Mouse (Mus musculus) kidney, postnatal 36 days (tissue): Measurements from ENCODE around the gene Qpct.
"Not testable (repeated sequence)": the region's sequence is repeated elsewhere in the genome, so short reads cannot be mapped to it uniquely, and the experiment has no call there.

ENCODE experiments used
- DNase-seq, 2 experiments: peaks; one replicate each; pipeline ENCODE4 v3.0.0; 2021 to 2022; ENCODE audit warnings: mixed read lengths in 2 of 2

The Qpct gene

GRCm38 (mm10) chr17:79076974-79077847 is 25.5 kb downstream of the Qpct start:
- DNase-seq = no peak

GRCm38 (mm10) chr17:79077848-79078146 is 26.1 kb downstream of the Qpct start:
- no peak for DNase-seq

- no peak for DNase-seq
These were observed 26.5 kb downstream of the Qpct start for GRCm38 (mm10) chr17:79078248-79078647.

- no peak for DNase-seq
These were observed 40.0 kb downstream of the Qpct start for GRCm38 (mm10) chr17:79091710-79092109.

GRCm38 (mm10) chr17:79093286-79093975 is 41.7 kb downstream of the Qpct start:
- no peak for DNase-seq

GRCm38 (mm10) chr17:79095624-79096023 is 43.9 kb downstream of the Qpct start:
- no peak for DNase-seq

GRCm38 (mm10) chr17:79099866-79100265 is 48.2 kb downstream of the Qpct start:
- DNase-seq = no peak

GRCm38 (mm10) chr17:79108238-79108637 is 56.5 kb downstream of the Qpct start:
- no peak for DNase-seq

- DNase-seq = no peak
These were observed 57.9 kb downstream of the Qpct start for GRCm38 (mm10) chr17:79109576-79109975.

- peak; percentile 31 to 69 for DNase-seq
These were observed 59.2 kb downstream of the Qpct start for GRCm38 (mm10) chr17:79110936-79111348.

- not testable (repeated sequence) for DNase-seq
These were observed 63.5 kb downstream of the Qpct start for GRCm38 (mm10) chr17:79115248-79115647.

GRCm38 (mm10) chr17:79119066-79119465 is 67.4 kb downstream of the Qpct start:
- DNase-seq = no peak

- DNase-seq = no peak
These were observed 68.6 kb downstream of the Qpct start for GRCm38 (mm10) chr17:79120269-79120668.

GRCm38 (mm10) chr17:79133740-79134139 is 82.0 kb downstream of the Qpct start:
- DNase-seq = no peak

GRCm38 (mm10) chr17:79135826-79136225 is 84.1 kb downstream of the Qpct start:
- peak; percentile 21 to 31 for DNase-seq

GRCm38 (mm10) chr17:79136401-79136800 is 84.7 kb downstream of the Qpct start:
- peak; percentile 70 to 71 for DNase-seq
